Mouse (Mus musculus): ENCODE measurements around the gene Gal3st4.

DNA sequence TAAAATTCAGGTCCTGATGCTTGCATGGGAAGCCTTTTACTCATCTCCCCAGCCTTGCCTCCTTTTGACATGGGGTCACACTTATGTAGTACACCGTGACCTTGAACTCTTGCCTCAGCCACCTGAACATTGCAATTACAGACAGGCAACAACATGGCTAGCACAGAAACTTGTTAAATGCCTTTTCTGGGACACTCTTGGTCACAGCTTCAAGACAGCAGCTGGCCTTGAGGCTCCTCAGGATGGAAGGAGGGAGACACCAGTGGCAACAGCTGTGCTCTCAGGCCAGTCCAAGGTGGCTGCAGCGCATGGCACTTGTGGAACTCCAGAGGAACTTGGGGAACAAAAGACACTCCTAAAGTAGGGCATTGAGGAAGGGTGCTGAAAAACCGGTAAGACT, 5.5 kb downstream of the Gal3st4 start:
- no peak for TF ChIP-seq EP300 (optimal IDR thresholded peaks at IDR 0.05)
- no peak for TF ChIP-seq CTCF (IDR thresholded peaks at IDR 0.05; ENCODE audit: low read depth)
